Mouse (Mus musculus) megakaryocyte, embryonic 14.5 days (primary cell): ENCODE measurements around the gene Negr1.

Source experiments
- FLI1 ChIP-seq: IDR thresholded peaks from 2 replicates; pipeline ENCODE4 v1.6.1; 2012; ENCODE audit warnings: low read length, inconsistent platforms, mixed read lengths
- GATA1 ChIP-seq: IDR thresholded peaks from 3 replicates; pipeline ENCODE4 v1.6.1; 2012; ENCODE audit warnings: mixed read lengths, low read length, inconsistent platforms, borderline replicate concordance

- TF ChIP-seq FLI1 (no peak), GATA1 (no peak)
These were observed 333.7 kb downstream of the Negr1 start for GRCm38 (mm10) chr3:156895322-156895721.
